Comparison of ENCODE assay signal across 17 mouse cellular contexts in genomic region chr13:29823487-29823886, GRCm38 (mm10). TPM values are rescaled to one million over a fixed set of nuclear protein-coding genes. Genes with fewer than 3 reads are reported as not detected.
DNase-seq lines count a peak whose midpoint lies in the region; ATAC-seq lines count a peak whose summit lies in the region.
"Had no signal": no experiment of that assay in that cellular context is flagged by ENCODE, and none has a peak within 500 bp of the region (broad histone marks: within the 10 kb centered on the region; RNA-seq: fewer than 3 reads in every experiment).

No protein-coding gene starts in this region.

- H3K4me1 ChIP-seq in forebrain, embryonic 16.5 days (replicated peaks; ENCODE audit: control insufficient read depth, insufficient read depth, low read length), result peaks cover 39% of the 10 kb centered on the region
- peaks cover 8% of the 10 kb centered on the region; the same call in 1 of the 2 replicates for H3K4me1 ChIP-seq in hindbrain, embryonic 15.5 days (replicated peaks)
- H3K4me1 ChIP-seq in midbrain, embryonic 15.5 days, result peaks cover 28% of the 10 kb centered on the region
- 0 out of 2 replicates have a peak, but pooled peaks cover 2% of the 10 kb centered on the region for H3K4me1 ChIP-seq in limb, embryonic 10.5 days
- H3K4me1 ChIP-seq: limb, embryonic 13.5 days had no signal

- H3K27me3 ChIP-seq in forebrain, embryonic 16.5 days (replicated peaks; ENCODE audit: control insufficient read depth, insufficient read depth, low read length), result no peaks in the 10 kb centered on the region
- no peaks in the 10 kb centered on the region for H3K27me3 ChIP-seq in hindbrain, embryonic 15.5 days
- H3K27me3 ChIP-seq in midbrain, embryonic 15.5 days (replicated peaks), result no peaks in the 10 kb centered on the region
- no peaks in the 10 kb centered on the region for H3K27me3 ChIP-seq in limb, embryonic 10.5 days (ENCODE audit: low read depth, poor library complexity, severe bottlenecking)
- H3K27me3 ChIP-seq: heart, embryonic 15.5 days; limb, embryonic 13.5 days; liver, embryonic 13.5 days; lung, embryonic 15.5 days; Patski had no signal

- H3K27ac ChIP-seq in forebrain, embryonic 16.5 days (ENCODE audit: low read length), result peak overlapping the region; percentile 86
- H3K27ac ChIP-seq in hindbrain, embryonic 15.5 days (replicated peaks), result peak overlapping the region; percentile 53
- H3K27ac ChIP-seq in midbrain, embryonic 15.5 days, result peak overlapping the region; percentile 59
- H3K27ac ChIP-seq in limb, embryonic 10.5 days, result no peak overlapping the region
- H3K27ac ChIP-seq: gastrocnemius, adult 2 months; heart, embryonic 15.5 days; limb, embryonic 13.5 days; liver, embryonic 13.5 days; lung, embryonic 15.5 days; macrophage had no signal

- H3K9me3 ChIP-seq in forebrain, embryonic 16.5 days (ENCODE audit: control insufficient read depth, low read length), result no peaks in the 10 kb centered on the region
- no peaks in the 10 kb centered on the region for H3K9me3 ChIP-seq in hindbrain, embryonic 15.5 days
- no peaks in the 10 kb centered on the region for H3K9me3 ChIP-seq in midbrain, embryonic 15.5 days
- no peaks in the 10 kb centered on the region for H3K9me3 ChIP-seq in limb, embryonic 10.5 days (replicated peaks)
- H3K9me3 ChIP-seq: heart, embryonic 15.5 days; limb, embryonic 13.5 days; liver, embryonic 13.5 days; lung, embryonic 15.5 days had no signal

- no peak overlapping the region for H3K9ac ChIP-seq in forebrain, embryonic 16.5 days (replicated peaks; ENCODE audit: low read depth, low read length)
- H3K9ac ChIP-seq in hindbrain, embryonic 15.5 days, result no peak overlapping the region
- no peak overlapping the region for H3K9ac ChIP-seq in midbrain, embryonic 15.5 days
- H3K9ac ChIP-seq: heart, embryonic 15.5 days; limb, embryonic 13.5 days; liver, embryonic 13.5 days; lung, embryonic 15.5 days had no signal

- peak; percentile 18 to 31 for DNase-seq in cerebellum, postnatal 10 days
- DNase-seq in cerebellum, adult 11 months, result no peak
- DNase-seq in adrenal gland, postnatal 25 days, result no peak
- DNase-seq in limb, embryonic 10.5 days (ENCODE audit: low spot score), result no peak
- no peak for DNase-seq in lung, postnatal 25 days (ENCODE audit: low spot score)
- DNase-seq: adrenal gland, postnatal 14 days; gastrocnemius, adult 2 months; liver, embryonic 13.5 days; thymus, adult 2 months had no signal

- H3K36me3 ChIP-seq in forebrain, embryonic 16.5 days (ENCODE audit: control insufficient read depth, insufficient read depth), result no peaks in the 10 kb centered on the region
- H3K36me3 ChIP-seq in hindbrain, embryonic 15.5 days, result no peaks in the 10 kb centered on the region
- no peaks in the 10 kb centered on the region for H3K36me3 ChIP-seq in midbrain, embryonic 15.5 days (replicated peaks)
- no peaks in the 10 kb centered on the region for H3K36me3 ChIP-seq in limb, embryonic 10.5 days
- H3K36me3 ChIP-seq: heart, embryonic 15.5 days; limb, embryonic 13.5 days; liver, embryonic 13.5 days; lung, embryonic 15.5 days had no signal

- H3K4me2 ChIP-seq in forebrain, embryonic 16.5 days (ENCODE audit: low read length), result no peak overlapping the region
- no peak overlapping the region for H3K4me2 ChIP-seq in hindbrain, embryonic 15.5 days
- no peak overlapping the region for H3K4me2 ChIP-seq in midbrain, embryonic 15.5 days
- H3K4me2 ChIP-seq: heart, embryonic 15.5 days; limb, embryonic 13.5 days; liver, embryonic 13.5 days; lung, embryonic 15.5 days had no signal

- 39% methylated on average over 8 of the region's 8 CpGs for WGBS in forebrain, embryonic 16.5 days
- 71% methylated on average over 8 of the region's 8 CpGs for WGBS in hindbrain, embryonic 15.5 days
- WGBS in midbrain, embryonic 15.5 days, result 66% methylated on average over 8 of the region's 8 CpGs
- 92% methylated on average over 8 of the region's 8 CpGs for WGBS in limb, embryonic 10.5 days

- peak; percentile 60 for ATAC-seq in forebrain, embryonic 16.5 days
- ATAC-seq in hindbrain, embryonic 15.5 days (ENCODE audit: low FRiP score, low read depth), result 0 out of 2 replicates have a peak, but pooled peaks have one; percentile 7
- ATAC-seq in midbrain, embryonic 15.5 days (replicated peaks), result no peak
- ATAC-seq: Patski had no signal

- H3K4me3 ChIP-seq in forebrain, embryonic 16.5 days (replicated peaks; ENCODE audit: low read length), result no peak overlapping the region
- no peak overlapping the region for H3K4me3 ChIP-seq in hindbrain, embryonic 15.5 days
- H3K4me3 ChIP-seq in midbrain, embryonic 15.5 days, result no peak overlapping the region
- no peak overlapping the region for H3K4me3 ChIP-seq in limb, embryonic 10.5 days
- H3K4me3 ChIP-seq: gastrocnemius, adult 2 months; heart, embryonic 15.5 days; limb, embryonic 13.5 days; liver, embryonic 13.5 days; lung, embryonic 15.5 days had no signal

RNA-seq across cellular contexts. Expression of gene Cdkal1, which starts 32.0 kb away (rescaled TPM):
- polyA plus RNA-seq in forebrain, embryonic 16.5 days (2015; fragmentation: Nextera tagmentation; extraction: Ambion mirVana), result 28.8 and 29.6 TPM in 2 replicates
- 20.2 and 20.7 TPM in 2 replicates for polyA plus RNA-seq in hindbrain, embryonic 15.5 days (2015; fragmentation: Nextera tagmentation; extraction: Ambion mirVana)
- polyA plus RNA-seq in midbrain, embryonic 15.5 days (2015; fragmentation: Nextera tagmentation; extraction: Ambion mirVana), result 20.6 and 21.9 TPM in 2 replicates
- total RNA-seq in adrenal gland, postnatal 25 days (2021), result 28.9 and 31.8 TPM in 2 replicates
- 33.3 and 34.8 TPM in 2 replicates for polyA plus RNA-seq in limb, embryonic 10.5 days (2016; fragmentation: Nextera tagmentation; extraction: Ambion mirVana)

Comparison
In these comparisons a context has a peak if more than half of its experiments do, and no peak if none do; other contexts are left out.
1. DNase-seq: peak in cerebellum, postnatal 10 days (2 of 2); none in cerebellum, adult 11 months (single experiment), adrenal gland, postnatal 25 days (single experiment), limb, embryonic 10.5 days (single experiment) and lung, postnatal 25 days (single experiment).